Mouse (Mus musculus): ENCODE measurements at regions not wholly inside any gene's neighbourhood (a gene's known extent, or its start where the extent isn't known, plus 50 kb on each side); places are given as distances from the start of the nearest gene placed in this dataset.

DNA sequence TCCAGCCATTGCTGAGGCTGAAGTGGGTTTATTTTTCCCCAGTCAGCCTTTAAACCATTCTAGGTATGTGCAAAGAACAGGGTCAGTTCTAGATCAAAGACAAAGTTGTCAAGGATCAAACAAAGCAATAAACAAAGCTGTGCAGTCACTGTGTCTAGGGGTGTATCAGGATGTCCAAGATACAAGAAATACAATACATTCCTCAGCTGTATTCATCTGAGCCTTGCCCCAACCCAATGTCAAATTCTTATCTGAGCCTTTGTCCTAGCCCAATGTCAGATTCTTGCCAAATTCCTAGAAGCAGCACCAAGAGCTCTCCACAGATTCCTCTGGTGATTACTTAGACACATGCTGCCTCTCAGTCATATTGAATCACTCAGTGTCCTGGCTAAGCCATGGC lies 69.5 kb upstream of the St6galnac5 start:
- no peak for ATAC-seq (replicated peaks in 1 of 2; ENCODE audit: insufficient read depth in 1 of 2, low FRiP score in 2 of 2, low TSS enrichment in 1 of 2, low read depth in 1 of 2, poor library complexity in 2 of 2, severe bottlenecking in 2 of 2)

DNA sequence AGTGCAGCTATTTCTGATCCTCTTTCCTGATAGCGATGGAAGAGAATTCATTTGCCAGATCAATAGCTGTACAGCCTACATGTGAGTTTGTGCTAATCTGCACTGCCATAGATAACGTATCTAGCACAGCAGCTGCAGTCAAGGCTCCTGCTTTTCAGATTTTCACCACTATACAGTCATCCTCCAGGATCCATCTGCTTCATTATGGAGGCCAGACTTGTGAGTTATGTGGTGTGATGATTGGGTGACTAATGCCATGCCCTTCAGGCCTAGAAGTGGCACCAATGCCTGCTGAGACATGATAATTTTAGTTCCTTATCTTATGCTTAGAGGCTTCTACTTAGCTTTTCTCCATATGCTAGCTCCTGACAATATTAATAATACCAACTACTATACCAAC lies 63.3 kb upstream of the St6galnac5 start:
- ATAC-seq (replicated peaks in 1 of 2; ENCODE audit: insufficient read depth in 1 of 2, low FRiP score in 2 of 2, low TSS enrichment in 1 of 2, low read depth in 1 of 2, poor library complexity in 2 of 2, severe bottlenecking in 2 of 2): no peak

- no peak for ATAC-seq (replicated peaks in 1 of 2; ENCODE audit: insufficient read depth in 1 of 2, low FRiP score in 2 of 2, low TSS enrichment in 1 of 2, low read depth in 1 of 2, poor library complexity in 2 of 2, severe bottlenecking in 2 of 2)
Measured at GRCm38 (mm10) chr3:153033980-153034379, 51.9 kb upstream of the St6galnac5 start.
